Mouse (Mus musculus): ENCODE measurements at regions not wholly inside any gene's neighbourhood (a gene's known extent, or its start where the extent isn't known, plus 50 kb on each side); places are given as distances from the start of the nearest gene placed in this dataset.

DNA sequence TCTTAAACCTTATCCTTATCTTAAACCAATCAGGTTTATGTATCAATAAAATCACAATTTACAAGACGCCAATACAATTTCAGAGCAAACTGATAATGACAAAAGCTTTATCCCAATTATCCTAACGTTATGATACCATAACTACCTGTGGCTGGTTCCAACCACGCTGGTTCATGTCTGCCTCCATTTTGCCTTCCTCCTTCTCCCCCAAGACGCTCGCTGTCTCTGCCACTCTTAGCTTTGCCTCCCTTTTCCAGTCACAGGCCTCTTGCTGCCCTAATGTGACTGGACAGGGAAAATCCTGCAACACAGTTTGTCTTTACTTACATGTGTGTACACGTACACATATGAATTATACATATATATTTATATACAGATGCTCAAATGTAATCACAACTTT is 101.3 kb upstream of the Cpm start:
- no peak for DNase-seq (ENCODE audit: low spot score)

DNA sequence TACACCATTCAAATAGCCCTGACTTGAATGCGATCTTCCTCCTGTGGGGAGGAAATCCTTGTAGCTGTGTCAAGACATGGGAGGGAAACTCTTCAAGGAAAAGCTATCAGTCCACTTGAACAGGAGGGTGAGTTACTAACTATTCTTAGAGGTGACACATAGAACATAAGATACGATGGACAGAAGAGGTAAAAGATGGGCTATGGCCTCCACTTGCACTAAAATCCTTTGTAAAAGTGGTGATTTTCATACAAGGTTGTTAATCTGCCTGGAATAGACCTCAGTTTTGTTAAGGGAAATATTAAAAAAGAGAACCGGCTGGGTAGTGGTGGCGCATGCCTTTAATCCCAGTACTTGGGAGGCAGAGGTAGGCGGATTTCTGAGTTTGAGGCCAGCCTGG is 102.1 kb upstream of the Cpm start:
- no peak for DNase-seq (ENCODE audit: low spot score)

DNA sequence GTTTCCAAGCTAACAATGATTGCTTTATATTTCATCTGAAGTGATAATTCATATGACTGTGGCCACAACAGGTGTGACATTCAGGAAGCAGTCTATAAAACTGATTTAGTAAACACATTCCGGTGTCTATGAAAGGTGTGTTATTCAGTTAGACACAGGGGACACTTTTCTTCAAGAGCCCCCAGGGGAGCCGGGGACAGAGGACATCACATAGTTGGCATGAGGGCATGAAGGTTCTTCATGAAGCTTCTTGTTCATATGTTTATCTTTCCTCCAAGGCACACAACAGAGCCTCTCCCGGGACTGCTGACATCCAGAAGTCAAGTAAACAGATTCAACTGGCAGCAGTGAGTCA is 102.5 kb upstream of the Cpm start:
- DNase-seq (ENCODE audit: low spot score): no peak

DNA sequence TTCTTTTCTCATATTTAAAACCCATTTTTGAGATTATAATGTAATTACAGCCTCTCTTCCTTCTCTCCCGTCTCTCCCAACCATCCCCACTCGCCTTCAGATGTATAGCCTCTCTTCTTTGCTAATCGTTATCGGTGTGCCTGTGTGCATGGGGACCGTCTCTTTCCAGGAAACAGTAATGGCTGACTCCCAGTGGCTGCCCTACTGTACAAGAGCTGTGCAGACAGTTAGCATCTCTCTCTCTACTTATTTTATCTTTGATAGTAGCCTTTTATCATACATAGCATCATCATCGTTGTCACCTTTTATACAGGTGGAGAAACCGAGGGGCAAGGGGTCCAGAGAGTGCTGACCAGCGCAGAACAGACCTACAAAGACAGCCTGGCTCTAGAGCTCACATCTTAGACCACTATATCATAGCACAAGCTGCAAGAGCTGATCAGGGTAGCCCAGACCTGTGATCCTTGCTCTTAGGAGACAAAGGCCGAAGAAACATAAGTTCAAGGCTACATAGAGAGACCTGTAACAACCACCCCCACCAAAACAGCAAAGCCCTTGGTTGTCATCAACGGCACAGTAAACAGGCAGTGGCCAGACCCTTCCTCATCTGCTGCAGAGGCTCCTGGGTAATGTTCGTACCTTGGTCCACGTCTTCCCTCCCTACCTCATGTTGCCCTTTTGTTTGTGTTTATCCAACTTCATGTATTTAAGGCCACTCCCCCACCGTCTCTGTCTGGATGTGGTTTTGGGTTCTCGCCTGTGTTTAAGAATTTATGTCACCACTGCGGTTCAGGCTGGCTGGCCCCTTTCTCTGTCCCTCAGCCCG is 103.1 kb upstream of the Cpm start:
- DNase-seq (ENCODE audit: low spot score): no peak

DNA sequence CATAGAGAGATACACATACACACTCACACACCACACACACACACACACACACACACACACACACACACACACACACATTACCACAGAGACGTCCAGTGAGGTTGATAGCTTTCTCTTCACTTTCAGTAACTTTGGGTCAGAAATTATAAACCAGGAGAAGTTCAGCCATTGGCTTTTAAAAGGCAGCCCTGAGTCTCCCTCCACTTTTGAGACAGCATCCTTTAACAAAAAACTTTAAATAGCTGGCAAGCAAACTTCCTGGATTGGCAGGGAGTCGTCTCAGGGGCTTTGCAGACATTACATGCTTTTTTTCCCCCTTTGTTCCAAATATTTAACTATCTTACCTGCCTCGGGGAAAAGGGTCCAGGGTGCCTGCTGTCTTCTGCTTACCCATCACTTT is 103.7 kb upstream of the Cpm start:
- no peak for DNase-seq (ENCODE audit: low spot score)

DNA sequence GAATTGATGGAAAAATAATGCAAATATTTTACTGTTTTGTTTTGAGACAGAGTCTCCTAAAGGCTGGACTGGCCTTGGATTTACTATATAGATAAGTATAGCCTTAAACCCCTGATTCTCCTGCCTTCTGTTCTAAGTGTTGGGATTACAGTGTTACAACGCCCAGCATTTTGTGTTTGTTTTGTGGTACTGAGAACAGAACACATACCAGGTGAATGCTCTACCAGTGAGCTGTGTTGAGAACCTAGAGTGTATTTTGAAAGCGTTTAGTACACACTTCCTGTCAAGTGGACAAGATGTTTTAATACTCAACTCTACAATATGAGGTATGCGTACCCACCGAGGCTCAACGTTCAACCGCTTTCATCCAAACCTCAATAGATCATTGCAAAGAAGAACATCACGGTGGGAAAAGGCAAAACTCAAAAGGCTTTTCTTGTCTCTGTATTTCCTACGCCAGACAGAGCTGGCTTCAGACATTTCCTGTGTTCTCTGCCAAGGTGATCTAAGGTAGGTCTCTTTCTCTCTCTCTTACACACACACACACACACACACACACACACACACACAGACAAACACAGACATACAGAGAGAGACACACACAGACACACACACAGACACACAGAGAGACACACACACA is 104.3 kb upstream of the Cpm start:
- DNase-seq (ENCODE audit: low spot score): no peak

DNA sequence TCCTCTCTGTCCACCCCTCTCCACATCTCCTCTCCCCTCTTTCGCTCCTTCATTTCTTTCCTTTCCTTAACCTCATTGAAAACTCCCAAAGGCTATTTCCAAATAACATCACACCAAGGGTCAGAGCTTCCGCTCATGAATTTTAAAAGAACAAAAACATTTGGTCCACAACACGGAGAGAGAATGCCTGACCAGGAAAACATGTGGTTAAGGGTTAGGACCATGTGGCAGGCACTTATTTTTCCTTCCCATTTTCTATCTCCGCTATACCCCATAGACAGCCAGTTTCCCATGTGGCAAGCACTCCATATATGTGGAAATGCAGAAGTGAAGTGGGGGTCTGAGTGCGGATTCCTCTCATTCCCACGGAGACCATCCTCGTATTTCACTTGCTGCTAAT is 105.2 kb upstream of the Cpm start:
- DNase-seq (ENCODE audit: low spot score): no peak

DNA sequence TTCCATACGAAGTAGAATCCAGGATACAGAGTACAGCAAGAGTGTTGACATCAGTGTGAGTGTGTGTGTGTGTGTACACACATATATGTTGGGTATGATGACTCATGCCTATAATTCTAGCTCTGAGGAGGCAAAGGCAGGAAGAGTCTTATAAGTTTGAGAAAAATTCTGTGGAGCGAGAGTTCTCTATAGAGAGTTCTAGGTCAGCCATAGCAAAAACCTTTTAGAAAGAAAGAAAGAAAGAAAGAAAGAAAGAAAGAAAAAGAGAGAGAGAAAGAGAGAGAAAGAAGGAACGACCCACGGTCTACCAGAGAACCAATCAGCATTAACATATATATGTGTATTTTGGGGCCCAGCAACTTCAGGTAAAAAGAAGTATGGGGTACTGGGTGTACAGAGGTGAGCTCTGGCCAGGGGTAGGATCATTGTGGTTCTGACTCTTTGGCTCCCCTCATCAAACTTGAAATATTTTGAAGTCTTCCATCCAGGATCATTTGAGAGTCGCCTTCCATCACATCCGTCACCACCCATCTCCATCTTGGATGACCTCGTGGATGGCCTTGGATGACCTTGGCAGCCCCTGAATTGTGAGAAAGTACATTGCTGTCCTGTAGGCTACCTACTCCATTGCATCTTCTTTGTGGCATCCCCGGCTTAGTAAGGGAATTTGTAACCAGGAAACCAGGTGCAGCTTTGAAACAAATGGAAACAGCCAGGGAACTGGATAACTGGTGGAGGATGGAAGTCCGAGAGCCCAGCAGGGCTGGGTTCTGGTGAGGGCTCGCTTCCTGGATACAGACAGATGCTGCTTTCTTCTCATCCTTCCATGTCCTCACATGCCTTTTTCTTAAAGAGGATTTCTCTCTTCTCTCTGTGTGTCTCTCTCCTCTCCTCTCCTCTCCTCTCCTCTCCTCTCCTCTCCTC is 106.1 kb upstream of the Cpm start:
- no peak for DNase-seq (ENCODE audit: low spot score)

DNA sequence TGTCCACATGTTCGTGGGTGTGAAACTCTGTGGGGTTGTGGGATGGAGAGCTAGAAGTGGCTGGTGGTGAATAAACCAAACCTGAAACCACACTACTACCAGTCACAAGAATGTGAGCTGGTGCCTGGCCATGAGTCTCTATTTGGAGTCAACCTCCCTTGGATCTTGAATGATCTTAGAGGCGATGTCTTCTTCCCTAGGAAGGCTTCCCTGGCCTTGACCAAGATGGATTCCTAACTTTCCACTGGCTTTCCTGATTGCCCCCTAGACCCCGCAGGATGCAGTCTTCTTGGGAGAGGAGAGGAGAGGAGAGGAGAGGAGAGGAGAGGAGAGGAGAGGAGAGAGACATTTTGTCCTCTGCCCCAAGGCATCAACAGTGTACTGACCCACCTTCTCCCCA is 106.9 kb upstream of the Cpm start:
- no peak for DNase-seq (ENCODE audit: low spot score)

DNA sequence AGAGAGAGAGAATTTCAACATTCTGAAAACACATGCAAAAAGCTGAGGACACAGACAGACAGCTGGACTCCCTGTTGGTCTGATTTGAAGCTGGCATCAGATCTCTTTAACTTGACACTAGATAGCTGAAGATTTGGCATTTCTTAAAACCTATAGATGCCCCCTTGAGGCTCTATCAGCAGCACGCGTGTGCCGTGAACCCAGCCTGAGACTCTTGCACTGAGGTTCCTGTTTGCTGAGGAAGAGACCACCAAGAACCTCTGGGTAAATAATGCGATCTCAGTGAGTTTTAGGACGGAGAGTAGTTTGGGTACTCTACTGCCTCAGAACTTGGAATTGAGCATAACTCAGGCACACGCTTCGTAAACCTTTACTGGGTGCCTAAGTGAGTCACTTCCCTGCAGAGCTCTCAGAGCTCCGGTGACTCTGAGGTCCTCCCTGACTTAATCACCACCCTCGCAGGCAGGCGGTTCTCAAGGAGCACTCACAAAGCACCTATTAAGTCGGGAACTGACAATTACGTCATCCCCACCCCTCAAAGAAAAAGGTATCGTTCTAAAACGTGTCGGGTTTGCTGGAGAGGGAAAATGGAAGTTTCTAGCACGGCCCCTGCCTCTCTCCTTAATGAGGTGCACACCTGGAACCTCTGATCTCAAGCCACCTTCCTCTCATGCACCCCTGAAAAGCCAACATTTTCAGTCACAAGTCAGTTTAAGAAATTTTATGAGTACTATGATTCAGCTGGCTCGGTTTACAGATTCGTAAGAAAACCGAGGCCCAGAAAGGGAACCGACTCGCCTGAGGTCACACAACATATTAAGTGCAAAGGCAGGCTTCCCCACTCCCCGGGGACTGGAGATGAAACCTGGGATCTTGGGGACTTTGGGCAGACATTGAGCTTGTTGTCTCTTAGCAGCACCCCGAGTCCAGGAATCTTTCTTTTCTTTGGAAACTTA is 107.7 kb upstream of the Cpm start:
- DNase-seq (ENCODE audit: low spot score): peak; percentile 17

DNA sequence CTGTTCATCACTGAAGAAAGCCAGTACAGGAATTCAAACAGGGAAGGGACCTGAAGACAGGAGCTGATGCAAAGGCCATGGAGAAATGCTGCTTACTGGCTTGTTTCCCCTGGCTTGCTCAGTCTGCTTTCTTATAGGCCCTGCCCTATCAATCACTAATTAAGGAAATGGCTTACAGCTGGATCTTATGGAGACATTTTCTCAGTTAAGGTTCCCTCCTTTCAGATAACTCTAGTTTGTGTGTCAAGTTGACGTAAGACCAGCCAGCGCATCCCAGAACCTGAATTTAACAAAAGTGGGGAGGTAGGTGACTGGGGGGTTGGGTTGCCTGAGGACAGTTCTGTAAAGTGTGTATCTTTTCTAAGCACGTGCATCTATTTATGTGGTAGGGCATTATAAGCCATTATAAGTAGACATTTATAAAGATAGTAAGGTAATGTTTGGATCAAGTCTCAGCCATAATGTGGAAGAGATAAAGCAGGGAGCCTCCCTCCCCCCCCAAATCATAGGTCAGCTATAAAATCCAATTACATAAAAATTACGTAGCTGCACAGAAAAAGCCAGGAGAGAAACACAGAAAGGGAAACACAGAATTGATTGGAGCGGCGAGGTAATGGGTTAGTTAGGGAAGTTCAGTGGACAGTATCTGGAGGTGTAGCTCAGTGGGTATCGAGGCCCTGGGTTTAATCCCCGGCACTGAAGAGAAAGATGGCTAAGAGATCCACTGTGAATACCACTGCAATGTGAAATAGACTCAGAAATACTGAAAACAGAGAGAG is 108.6 kb upstream of the Cpm start:
- no peak for DNase-seq (ENCODE audit: low spot score)

DNA sequence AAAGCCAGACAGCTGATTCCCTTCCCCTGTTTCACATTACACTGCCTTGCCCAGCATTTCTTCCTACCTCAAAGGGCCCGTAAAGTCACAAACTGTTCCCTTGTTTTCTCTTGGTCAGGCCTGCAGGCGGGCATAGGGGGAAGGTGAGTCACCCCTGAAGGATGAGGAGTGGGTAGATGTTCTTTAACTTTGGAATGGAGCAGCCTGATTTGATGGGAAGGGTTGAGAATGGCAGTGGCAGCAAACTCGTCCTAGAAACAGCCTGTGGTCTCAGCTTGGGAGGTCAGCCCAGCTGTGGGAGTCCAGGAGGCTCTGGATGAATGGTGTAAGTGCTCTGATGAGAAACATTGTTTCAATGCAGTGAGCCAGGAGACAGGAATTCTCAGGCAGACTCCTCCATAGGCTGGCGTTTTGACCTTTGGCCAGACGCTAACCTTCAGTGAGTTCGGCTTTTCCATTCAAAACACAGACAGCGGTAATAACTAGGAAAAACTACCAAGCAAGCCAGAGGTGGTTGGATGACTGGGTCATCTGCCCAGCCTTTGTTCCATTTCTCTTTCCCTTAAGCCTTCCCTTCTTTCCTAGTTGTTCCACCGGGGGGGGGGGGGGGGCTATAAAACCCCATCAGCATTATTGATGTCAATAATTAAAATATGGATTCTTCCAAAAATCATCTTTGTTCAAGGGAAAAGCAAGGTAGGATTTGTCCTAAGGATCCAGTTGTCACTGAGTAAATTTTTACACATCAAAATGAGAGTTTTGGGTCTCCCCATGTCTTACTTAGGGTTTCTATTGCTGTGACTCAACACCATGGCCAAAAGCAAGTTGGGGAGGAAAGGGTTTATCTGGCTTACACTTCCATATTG is 109.4 kb upstream of the Cpm start:
- DNase-seq (ENCODE audit: low spot score): no peak

DNA sequence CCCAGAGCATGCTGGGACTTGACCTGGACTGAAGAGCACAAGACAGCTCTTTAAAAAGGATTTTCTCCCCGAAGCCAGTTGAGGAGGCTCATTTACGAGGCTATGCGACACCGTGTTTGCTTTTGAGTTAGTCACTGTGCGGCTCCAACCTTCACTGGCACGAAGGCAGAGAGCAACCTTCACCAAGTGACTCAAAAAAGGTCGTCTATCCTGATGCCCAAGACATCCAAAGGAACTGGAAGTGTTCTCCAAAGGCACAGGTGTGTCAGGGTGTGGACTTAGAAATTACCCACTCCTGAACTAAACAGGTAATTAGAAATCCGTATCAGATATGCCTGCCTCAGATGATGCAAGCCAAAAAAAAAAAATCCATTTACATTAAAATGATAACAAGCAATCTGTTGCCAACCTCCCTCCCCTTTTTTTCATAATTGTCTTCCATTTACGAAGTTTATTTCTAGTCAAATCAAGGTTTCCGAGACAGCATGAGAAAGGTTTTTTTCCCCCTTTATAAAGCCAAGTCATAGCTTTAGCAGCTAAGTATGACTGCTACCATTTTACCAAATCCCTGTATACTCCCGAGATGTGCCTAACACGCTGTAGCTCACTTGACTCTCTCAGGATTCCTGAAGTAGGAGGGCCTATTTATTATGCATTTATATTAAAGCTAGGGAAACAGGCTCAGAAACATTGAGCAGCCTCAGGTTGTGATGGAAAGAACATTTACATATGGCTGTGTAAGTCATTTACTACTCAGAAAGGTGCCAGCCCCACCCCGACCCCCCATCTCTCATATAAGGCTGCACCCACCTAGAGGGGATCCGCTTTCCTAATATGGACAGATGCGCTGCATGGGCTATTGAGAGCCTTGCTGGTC is 110.3 kb upstream of the Cpm start:
- no peak for DNase-seq (ENCODE audit: low spot score)

DNA sequence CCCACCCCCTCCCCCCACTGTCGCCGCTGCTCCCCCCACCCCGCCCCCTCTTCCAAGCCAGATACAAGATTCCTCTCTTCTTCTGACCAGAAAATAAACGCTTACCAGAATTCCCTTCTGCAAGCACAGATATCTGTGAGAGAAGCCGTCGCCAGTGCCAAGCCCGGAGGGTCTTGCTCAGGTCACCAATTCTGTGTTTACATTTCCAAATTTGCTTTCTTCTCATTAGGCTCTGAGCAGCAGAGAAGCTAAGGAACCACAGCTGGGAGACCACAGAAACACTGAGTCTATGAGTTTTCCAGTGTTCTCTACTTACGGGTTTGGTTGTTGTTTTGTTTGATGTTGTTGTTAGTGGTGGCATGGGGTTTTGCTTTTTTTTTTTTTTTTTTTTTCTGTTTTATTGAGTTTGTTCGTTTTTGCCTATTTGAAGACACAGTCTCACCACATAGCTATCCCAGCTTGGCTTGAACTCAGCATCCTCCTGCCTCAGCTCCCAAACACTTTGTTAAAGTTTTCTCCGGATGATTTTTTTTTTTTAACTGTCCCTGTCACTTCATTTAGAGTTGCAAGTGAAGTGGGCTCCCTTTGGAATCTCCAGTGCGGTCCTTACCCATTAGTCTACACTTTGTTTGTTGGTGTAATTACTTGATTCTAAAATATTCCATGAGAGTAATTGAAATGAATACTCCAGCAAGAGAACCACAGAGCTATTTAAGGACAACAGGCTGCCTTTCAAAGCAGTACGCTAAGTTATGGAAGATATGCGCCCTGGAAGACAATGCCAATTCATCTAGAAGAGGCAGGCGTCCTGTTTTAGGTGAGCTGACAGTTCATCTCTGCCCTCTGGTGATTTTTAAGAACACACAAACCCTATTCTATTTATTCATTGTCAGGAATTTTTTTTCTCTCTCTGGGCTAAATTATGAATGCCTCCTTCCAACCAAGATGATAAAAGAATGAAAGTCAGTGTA is 111.2 kb upstream of the Cpm start:
- no peak for DNase-seq (ENCODE audit: low spot score)

DNA sequence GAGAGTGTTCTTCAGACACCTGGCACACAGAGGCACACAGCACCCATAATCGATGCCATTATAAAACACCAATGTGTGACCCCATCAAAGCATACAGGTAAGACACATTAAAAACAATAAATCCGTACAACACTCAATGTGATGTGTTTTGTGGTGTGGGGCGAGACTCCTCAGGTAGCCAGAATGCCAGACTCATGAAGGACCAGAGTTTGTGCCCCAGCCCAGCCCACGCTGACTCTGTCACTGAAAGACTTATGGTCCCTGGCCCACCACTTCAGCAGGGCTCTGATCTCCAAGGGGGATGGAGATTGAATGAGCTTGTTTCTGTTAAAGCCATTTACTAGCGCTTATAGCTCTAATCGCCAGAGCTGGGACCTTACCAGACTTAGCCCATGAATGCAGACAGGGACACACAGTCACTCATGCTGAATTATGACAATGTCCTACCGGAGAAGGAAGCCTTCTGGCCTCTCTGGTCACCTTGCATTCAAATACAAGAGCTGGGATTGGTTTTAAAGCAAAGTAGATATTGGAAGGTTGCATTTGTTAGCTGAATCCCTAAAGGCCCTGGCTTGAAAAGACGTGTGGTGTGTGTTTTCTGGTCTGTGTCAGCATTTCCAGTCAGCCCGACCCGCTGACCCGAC is 112.1 kb upstream of the Cpm start:
- DNase-seq (ENCODE audit: low spot score): no peak

DNA sequence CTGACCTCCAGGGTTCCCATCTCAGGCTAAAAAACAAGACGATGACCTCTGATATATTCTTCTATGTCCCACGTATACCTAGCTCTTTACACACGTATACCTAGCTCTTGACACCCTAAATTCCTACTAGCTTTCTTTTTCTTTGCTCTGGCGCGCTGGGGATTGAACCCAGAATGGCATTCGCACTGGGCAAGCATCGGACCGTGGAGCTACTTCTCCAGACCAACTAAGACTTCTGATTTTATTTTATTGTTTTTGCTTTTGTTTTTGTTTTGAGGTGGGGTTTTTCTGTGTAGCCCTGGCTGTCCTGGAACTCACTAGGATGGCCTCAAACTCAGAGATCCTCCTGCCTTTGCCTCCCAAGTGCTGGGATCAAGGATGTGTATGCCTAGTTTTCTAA is 112.8 kb upstream of the Cpm start:
- DNase-seq (ENCODE audit: low spot score): no peak

DNA sequence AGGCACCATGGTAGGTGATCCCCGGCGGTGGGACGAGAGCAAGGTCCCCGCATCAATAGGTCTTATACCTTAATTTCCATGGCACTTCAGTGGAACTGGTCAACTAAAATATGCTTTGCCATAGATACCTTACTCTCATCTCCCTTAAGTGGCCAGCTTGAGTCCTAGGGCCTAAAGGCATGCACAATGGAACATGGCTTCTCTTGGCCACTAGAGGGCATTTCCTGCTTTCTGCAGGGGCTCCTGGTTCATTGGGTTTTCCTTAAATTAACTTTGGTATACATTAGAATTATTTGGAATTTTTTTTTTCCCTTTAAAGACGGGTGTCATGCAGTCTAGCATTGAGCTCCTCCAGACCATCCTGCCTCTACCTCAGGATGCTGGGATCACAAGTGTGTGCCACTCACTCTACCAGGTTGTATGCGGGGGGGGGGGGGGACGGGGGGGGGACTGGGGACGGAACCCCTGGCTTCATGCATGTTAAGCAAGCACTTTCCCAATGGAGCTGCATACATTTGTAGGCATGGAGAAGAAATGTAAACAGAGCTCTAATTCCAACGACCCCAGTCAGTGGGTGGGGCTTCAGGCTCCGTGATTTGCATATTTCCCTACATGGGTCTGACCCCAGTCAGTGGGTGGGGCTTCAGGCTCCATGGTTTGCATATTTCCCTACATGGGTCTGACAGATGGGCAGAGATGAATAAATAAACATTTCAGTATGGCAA is 113.4 kb upstream of the Cpm start:
- no peak for DNase-seq (ENCODE audit: low spot score)
